Mouse (Mus musculus) MEL (cell line): ENCODE measurements around the gene Pxn. TPM values are rescaled to one million over a fixed set of nuclear protein-coding genes. Genes with fewer than 3 reads are reported as not detected.
A peak's percentile ranks its signal among the peaks of the same experiment; 100 is the strongest.

ENCODE experiments used
- DNase-seq: peaks from one replicate; pipeline ENCODE4 v3.0.0; 2011; ENCODE audit warnings: low read depth, low spot score
- H3K27ac ChIP-seq: 2 replicates; pipeline ENCODE4 v1.5.1; 2012; ENCODE audit warnings: low read depth, mild to moderate bottlenecking, control low read depth, low read length, moderate library complexity; ENCODE audit not compliant: control insufficient read depth
- H3K27me3 ChIP-seq, 2 experiments: fragments of 150-350 bp in 1 of 2; sonication (generic) in 1 of 2; 2 replicates each; pipeline ENCODE4 v1.6.1; 2012; ENCODE audit warnings: low read length in 2 of 2, mild to moderate bottlenecking in 2 of 2, improper control_type of control experiment in 1 of 2, moderate library complexity in 1 of 2; ENCODE audit not compliant: insufficient read depth in 2 of 2, control insufficient read depth in 1 of 2
- H3K36me3 ChIP-seq, 2 experiments: 2 replicates each; pipeline ENCODE4 v1.6.1; 2012 to 2014; ENCODE audit warnings: low read length in 2 of 2, improper control_type of control experiment in 1 of 2, inconsistent platforms in 1 of 2, mild to moderate bottlenecking in 1 of 2; ENCODE audit not compliant: insufficient read depth in 2 of 2, control insufficient read depth in 1 of 2
- H3K4me1 ChIP-seq, 2 experiments: fragments of 150-350 bp in 1 of 2; sonication (generic) in 1 of 2; 2 replicates each; pipeline ENCODE4 v1.6.1; 2012; ENCODE audit warnings: low read length in 2 of 2, improper control_type of control experiment in 1 of 2, mild to moderate bottlenecking in 1 of 2; ENCODE audit not compliant: insufficient read depth in 2 of 2, control insufficient read depth in 1 of 2
- H3K4me3 ChIP-seq, 2 experiments: fragments of 150-350 bp in 1 of 2; sonication (generic) in 1 of 2; 2 replicates each; pipeline ENCODE4 v1.5.1; 2012; ENCODE audit warnings: low read depth in 2 of 2, low read length in 2 of 2, mild to moderate bottlenecking in 2 of 2, moderate library complexity in 2 of 2, control low read depth in 1 of 2, improper control_type of control experiment in 1 of 2; ENCODE audit not compliant: control insufficient read depth in 1 of 2, insufficient read depth in 1 of 2
- H3K79me2 ChIP-seq: 2 replicates; pipeline ENCODE4 v1.6.1; 2012; ENCODE audit warnings: mild to moderate bottlenecking, low read length, moderate library complexity; ENCODE audit not compliant: control insufficient read depth, poor library complexity, insufficient read depth
- H3K9ac ChIP-seq: 2 replicates; pipeline ENCODE4 v1.6.1; 2012; ENCODE audit warnings: low read depth, mild to moderate bottlenecking, control low read depth, low read length, moderate library complexity; ENCODE audit not compliant: control insufficient read depth, poor library complexity, severe bottlenecking
- H3K9me3 ChIP-seq: fragments of 150-350 bp; sonication (generic); replicated peaks from 2 replicates; pipeline ENCODE4 v1.6.1; 2012; ENCODE audit warnings: mild to moderate bottlenecking, low read length, improper control_type of control experiment, moderate library complexity; ENCODE audit not compliant: insufficient read depth
- CTCF ChIP-seq, 3 experiments: IDR thresholded peaks in 2 of 3; conservative IDR thresholded peaks in 1 of 3; 2 replicates each; pipeline ENCODE4 v1.5.1; 2011 to 2012; ENCODE audit warnings: low read length in 3 of 3, low read depth in 2 of 3, mild to moderate bottlenecking in 2 of 3, improper control_type of control experiment in 1 of 3, inconsistent platforms in 1 of 3, mixed read lengths in 1 of 3, moderate library complexity in 1 of 3; ENCODE audit not compliant: control insufficient read depth in 1 of 3, insufficient read depth in 1 of 3, poor library complexity in 1 of 3, severe bottlenecking in 1 of 3
- ETS1 ChIP-seq: IDR thresholded peaks from 2 replicates; pipeline ENCODE4 v1.6.1; 2012; ENCODE audit warnings: low read depth, mild to moderate bottlenecking, inconsistent platforms, low read length, improper control_type of control experiment, moderate library complexity
- GABPA ChIP-seq: IDR thresholded peaks from 2 replicates; pipeline ENCODE4 v1.6.1; 2012; ENCODE audit warnings: low read depth, mild to moderate bottlenecking, inconsistent platforms, low read length, improper control_type of control experiment, moderate library complexity
- GATA1 ChIP-seq: IDR thresholded peaks from 2 replicates; pipeline ENCODE4 v1.6.1; 2011; ENCODE audit warnings: low read depth, low read length, improper control_type of control experiment
- HCFC1 ChIP-seq: IDR thresholded peaks from 2 replicates; pipeline ENCODE4 v1.6.1; 2012; ENCODE audit warnings: low read depth, mild to moderate bottlenecking, inconsistent platforms, low read length, improper control_type of control experiment, moderate library complexity
- JUND ChIP-seq: IDR thresholded peaks from 2 replicates; pipeline ENCODE4 v1.6.1; 2011; ENCODE audit warnings: low read depth, mild to moderate bottlenecking, improper control_type of control experiment, low read length
- MAX ChIP-seq: IDR thresholded peaks from 2 replicates; pipeline ENCODE4 v1.6.1; 2011; ENCODE audit warnings: low read length, improper control_type of control experiment
- MXI1 ChIP-seq: IDR thresholded peaks from 2 replicates; pipeline ENCODE4 v1.6.1; 2011; ENCODE audit warnings: mild to moderate bottlenecking, low read depth, low read length, improper control_type of control experiment
- MYB ChIP-seq: IDR thresholded peaks from 2 replicates; pipeline ENCODE4 v1.6.1; 2011; ENCODE audit warnings: mild to moderate bottlenecking, low read depth, low read length, improper control_type of control experiment
- MYC ChIP-seq: IDR thresholded peaks from 2 replicates; pipeline ENCODE4 v1.6.1; 2011; ENCODE audit warnings: low read depth, mild to moderate bottlenecking, low read length, improper control_type of control experiment, moderate library complexity
- POLR2A ChIP-seq, 2 experiments: IDR thresholded peaks; 2 replicates each; pipeline ENCODE4 v1.6.1; 2011 to 2012; ENCODE audit warnings: low read length in 2 of 2, mild to moderate bottlenecking in 2 of 2, control low read depth in 1 of 2, improper control_type of control experiment in 1 of 2, low read depth in 1 of 2, moderate library complexity in 1 of 2; ENCODE audit not compliant: control insufficient read depth in 1 of 2, insufficient read depth in 1 of 2, poor library complexity in 1 of 2
- POLR2AphosphoS5 ChIP-seq: IDR thresholded peaks from 2 replicates; pipeline ENCODE4 v1.6.1; 2012; ENCODE audit warnings: low read depth, borderline replicate concordance, mild to moderate bottlenecking, inconsistent platforms, low read length, moderate library complexity, mixed read lengths
- RAD21 ChIP-seq: IDR thresholded peaks from 2 replicates; pipeline ENCODE4 v1.6.1; 2011; ENCODE audit warnings: mild to moderate bottlenecking, low read depth, low read length, improper control_type of control experiment
- RCOR1 ChIP-seq: IDR thresholded peaks from 2 replicates; pipeline ENCODE4 v1.6.1; 2012; ENCODE audit warnings: low read depth, mild to moderate bottlenecking, inconsistent platforms, low read length, improper control_type of control experiment
- TBP ChIP-seq: IDR thresholded peaks from 2 replicates; pipeline ENCODE4 v1.8.0; 2011; ENCODE audit warnings: low read depth, low read length, improper control_type of control experiment
- TCF12 ChIP-seq: IDR thresholded peaks from 2 replicates; pipeline ENCODE4 v1.6.1; 2014; ENCODE audit warnings: low read depth, mild to moderate bottlenecking, inconsistent platforms, low read length, improper control_type of control experiment, moderate library complexity
- USF1 ChIP-seq: IDR thresholded peaks from 2 replicates; pipeline ENCODE4 v1.6.1; 2014; ENCODE audit warnings: low read depth, mild to moderate bottlenecking, inconsistent platforms, low read length, improper control_type of control experiment, moderate library complexity
- polyA plus RNA-seq, 2 experiments: library from polyadenylated mRNA; stranded (reverse) in 1 of 2; unstranded in 1 of 2; fragments of >175 nt in 1 of 2; fragments of >200 nt in 1 of 2; gene quantifications; 2 replicates each; pipeline versions ENCODE4 v1.2.1 to v1.2.4; 2012; ENCODE audit warnings: low replicate concordance in 2 of 2, low read depth in 1 of 2; ENCODE audit not compliant: insufficient read length in 2 of 2, insufficient read depth in 1 of 2, missing spikeins in 1 of 2
- total RNA-seq: library from RNA; depleted of rRNA; stranded (reverse); fragments of 300-350 nt; gene quantifications from 2 replicates; pipeline ENCODE4 v1.2.3, GENCODE M21; 2012

Gene Pxn
- total and polyA plus RNA-seq, 3 experiments: 15.2 to 167 (median 29.2) TPM

GRCm38 (mm10) chr5:115490638-115491000 is 15.9 kb upstream of the Pxn start:
- no peak for DNase-seq
- Histone ChIP-seq H3K9ac (no peak overlapping the region), H3K4me1 (peaks cover 0 to 10% of the 10 kb centered on the region in 2 experiments; a peak in 2 of 4 replicates), H3K27me3 (no peaks in the 10 kb centered on the region), H3K79me2 (no peaks in the 10 kb centered on the region), H3K4me3 (no peak overlapping the region), H3K27ac (peak overlapping the region; percentile 77), H3K36me3 (peaks cover 0 to 8% of the 10 kb centered on the region in 2 experiments; a peak in 2 of 4 replicates), H3K9me3 (no peaks in the 10 kb centered on the region)
- TF ChIP-seq USF1 (no peak), POLR2A (IDR thresholded peaks at IDR 0.05; ENCODE audit: control insufficient read depth in 1 of 2, insufficient read depth in 1 of 2, low read depth in 1 of 2, low read length in 2 of 2, poor library complexity in 1 of 2) (peak; percentile 4 to 81; a peak in 3 of 4 replicates), RAD21 (no peak)

GRCm38 (mm10) chr5:115491076-115491475 is 15.4 kb upstream of the Pxn start:
- Histone ChIP-seq H3K9me3 (no peaks in the 10 kb centered on the region), H3K36me3 (peaks cover 0 to 8% of the 10 kb centered on the region in 2 experiments; a peak in 2 of 4 replicates), H3K27ac (peak overlapping the region; percentile 56), H3K79me2 (no peaks in the 10 kb centered on the region), H3K4me1 (peaks cover 0 to 10% of the 10 kb centered on the region in 2 experiments; a peak in 2 of 4 replicates), H3K27me3 (no peaks in the 10 kb centered on the region), H3K9ac (peak overlapping the region; percentile 22; the same call in 1 of the 2 replicates), H3K4me3 (no peak overlapping the region; a peak in 2 of 4 replicates)
- peak; percentile 68 for DNase-seq
- TF ChIP-seq HCFC1 (no peak), MYB (no peak), GATA1 (no peak), POLR2AphosphoS5 (no peak), GABPA (no peak), MYC (no peak), TCF12 (no peak), ETS1 (no peak), MXI1 (no peak), RCOR1 (no peak), JUND (no peak), MAX (no peak), CTCF (IDR thresholded peaks at IDR 0.05 in 2 of 3, conservative IDR thresholded peaks at IDR 0.05 in 1 of 3; ENCODE audit: control insufficient read depth in 1 of 3, insufficient read depth in 1 of 3, low read depth in 2 of 3, low read length in 3 of 3, poor library complexity in 1 of 3, severe bottlenecking in 1 of 3) (0 out of 6 replicates have a peak, but pooled peaks of 2 of the 3 experiments have one; percentile 4 to 10), POLR2A (IDR thresholded peaks at IDR 0.05; ENCODE audit: control insufficient read depth in 1 of 2, insufficient read depth in 1 of 2, low read depth in 1 of 2, low read length in 2 of 2, poor library complexity in 1 of 2) (no peak), TBP (peak; percentile 84)
